Mouse (Mus musculus) heart, adult 2 months (tissue): Measurements from ENCODE around the gene Ubiad1.

Experiments
- CTCF ChIP-seq: fragments of 200-600 bp; IDR thresholded peaks from 2 replicates; pipeline ENCODE4 v1.8.1; 2022; ENCODE audit warnings: antibody characterized with exemption, mild to moderate bottlenecking, moderate library complexity
- POLR2A ChIP-seq: fragments of 200-500 bp; IDR thresholded peaks from 2 replicates; pipeline ENCODE4 v1.6.1; 2011; ENCODE audit warnings: mild to moderate bottlenecking, low read depth, low read length, control low read depth; ENCODE audit not compliant: insufficient read depth

- TF ChIP-seq POLR2A (no peak), CTCF (no peak)
These were observed 28.9 kb upstream of the Ubiad1 start for GRCm38 (mm10) chr4:148473496-148473895.
